Mouse (Mus musculus) right cerebral cortex, postnatal 4 days (tissue): ENCODE data around the gene Mia.

Source experiments
- DNase-seq: peaks from one replicate; pipeline ENCODE4 v3.0.0-alpha.2; 2022

Gene Mia

GRCm38 (mm10) chr7:27159256-27159655 is 21.7 kb downstream of the Mia start:
- DNase-seq = no peak

- no peak for DNase-seq
These were observed 22.8 kb downstream of the Mia start for GRCm38 (mm10) chr7:27158171-27158570.

GRCm38 (mm10) chr7:27156005-27156404 is 25.0 kb downstream of the Mia start:
- DNase-seq = no peak

- DNase-seq = no peak
These were observed 27.7 kb downstream of the Mia start, which contains the start of gene Cyp2t4 for GRCm38 (mm10) chr7:27153205-27153764. Gene Cyp2t4 (plus strand): TSS chr7:27153714.

GRCm38 (mm10) chr7:27136410-27136996 is 44.5 kb downstream of the Mia start:
- DNase-seq = no peak

- DNase-seq = no peak
These were observed 47.2 kb downstream of the Mia start for GRCm38 (mm10) chr7:27133757-27134156.

GRCm38 (mm10) chr7:27133156-27133555 is 47.8 kb downstream of the Mia start:
- DNase-seq = no peak

- peak; percentile 76 for DNase-seq
These were observed 48.4 kb downstream of the Mia start for GRCm38 (mm10) chr7:27132588-27132987.

GRCm38 (mm10) chr7:27131387-27131786 is 49.6 kb downstream of the Mia start:
- no peak for DNase-seq

- no peak for DNase-seq
These were observed 50.2 kb downstream of the Mia start for GRCm38 (mm10) chr7:27130521-27131370.

- no peak for DNase-seq
These were observed 51.1 kb downstream of the Mia start for GRCm38 (mm10) chr7:27129811-27130210.
